Mouse (Mus musculus) hematopoietic stem cell, adult 5-6 weeks (primary cell): Measurements from ENCODE around the gene Lacc1. TPM values are rescaled to one million over a fixed set of nuclear protein-coding genes. Genes with fewer than 3 reads are reported as not detected.
"Not testable (repeated sequence)": the region's sequence is repeated elsewhere in the genome, so short reads cannot be mapped to it uniquely, and the experiment has no call there.

ENCODE experiments used
- ATAC-seq, 2 experiments: fragments of 125-278 bp in 1 of 2; replicated peaks in 1 of 2; 2 replicates each; pipeline ENCODE4 v1.8.0; 2016 to 2017; ENCODE audit warnings: inconsistent platforms in 2 of 2, mild to moderate bottlenecking in 2 of 2, moderate number of reproducible peaks in 2 of 2, low read depth in 1 of 2, moderate TSS enrichment in 1 of 2; ENCODE audit not compliant: low FRiP score in 2 of 2, poor library complexity in 2 of 2, severe bottlenecking in 2 of 2, insufficient read depth in 1 of 2, low TSS enrichment in 1 of 2
- total RNA-seq: library from RNA; stranded (forward); fragments of 172-1452, 232-1000 nt; gene quantifications from 2 replicates; pipeline ENCODE4 v1.2.3, GENCODE M21; 2017

Gene Lacc1
- 6.7 and 8.0 TPM in 2 replicates for total RNA-seq

DNA sequence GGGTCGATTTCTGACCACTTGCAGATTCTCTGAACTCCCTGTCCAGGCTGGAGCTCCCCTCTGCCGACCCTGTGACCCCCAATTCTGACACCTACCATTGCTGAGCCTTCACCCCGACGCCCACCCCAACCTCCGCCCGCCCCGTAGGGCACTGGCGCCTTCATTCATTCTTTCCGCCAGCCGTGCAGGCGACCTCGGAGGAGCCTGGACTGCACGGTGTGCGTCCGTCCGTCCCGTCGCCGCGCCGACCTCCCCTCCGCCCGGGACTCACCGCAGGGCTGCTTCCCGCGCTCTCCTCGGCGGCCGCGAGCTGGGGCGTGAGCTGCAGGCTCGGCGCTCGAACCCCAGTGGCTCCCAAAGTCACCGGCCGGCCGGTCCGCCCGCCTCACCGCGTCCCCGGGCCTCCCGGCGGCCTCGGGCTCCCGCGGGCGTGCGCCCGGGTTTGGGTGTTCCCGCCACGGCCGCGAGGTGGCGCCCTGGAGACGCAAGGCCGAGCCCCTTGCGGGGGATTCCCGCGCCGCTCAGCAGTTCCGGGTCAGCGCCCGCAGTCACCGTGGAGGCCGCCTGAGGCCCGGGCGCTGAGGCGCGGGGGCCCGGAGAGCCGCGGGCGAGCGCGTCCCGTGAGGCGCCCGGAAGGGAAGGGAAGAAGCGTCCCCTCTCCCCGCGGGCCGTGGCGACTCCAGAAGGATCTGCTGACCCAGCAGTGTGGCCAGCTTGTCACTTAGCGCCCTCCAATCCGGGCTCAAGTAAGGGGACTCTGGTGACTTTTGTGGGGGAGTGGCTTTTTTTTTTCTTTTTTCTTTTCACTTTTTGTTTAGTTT, at the start of gene Lacc1, which contains the start of gene Ccdc122:
Gene Lacc1, minus strand, starts transcription at position 679 of the 821 bp plus-strand sequence.
Gene Ccdc122, plus strand, starts transcription at position 547 of the 821 bp plus-strand sequence.
- peak; percentile 72 to 83 for ATAC-seq

DNA sequence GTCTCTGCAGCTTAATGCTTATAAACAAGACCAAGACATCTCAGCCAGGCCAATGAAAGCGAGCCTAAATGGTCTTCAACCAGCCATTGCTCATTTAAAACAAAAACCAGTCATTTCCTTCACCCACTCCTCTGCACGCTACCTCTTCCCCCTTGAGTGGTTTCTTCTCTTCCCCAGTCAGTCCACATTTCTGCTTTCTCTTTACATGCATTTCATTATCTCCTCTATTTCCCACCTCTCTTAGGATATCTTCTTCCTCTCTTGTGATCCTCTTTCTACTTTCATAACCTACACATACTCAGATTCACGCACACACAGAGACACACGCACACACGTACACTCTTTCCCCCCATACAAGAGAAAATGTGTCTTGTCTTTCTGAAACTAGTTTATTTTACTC, 44.5 kb upstream of the Lacc1 start:
- ATAC-seq: no peak

DNA sequence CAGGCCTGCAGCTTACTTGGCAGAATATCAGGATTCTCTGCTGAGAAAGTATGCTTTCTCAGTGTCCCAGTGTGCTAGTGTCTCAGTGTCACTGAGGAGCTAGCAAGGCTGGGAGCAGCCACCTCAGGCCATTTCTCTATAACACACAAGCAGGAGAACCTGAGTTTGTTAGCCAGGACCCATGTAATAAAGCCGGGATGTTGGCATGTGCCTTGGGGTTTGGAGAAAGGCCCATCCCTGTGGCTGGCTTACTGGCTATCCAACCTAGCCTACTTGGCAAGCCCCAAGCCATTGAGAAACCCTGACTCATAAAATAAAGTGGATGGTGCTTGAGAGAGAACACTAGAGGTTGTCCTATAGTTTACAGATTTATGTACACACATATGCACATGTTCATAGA, 32.7 kb upstream of the Lacc1 start:
- no peak for ATAC-seq

DNA sequence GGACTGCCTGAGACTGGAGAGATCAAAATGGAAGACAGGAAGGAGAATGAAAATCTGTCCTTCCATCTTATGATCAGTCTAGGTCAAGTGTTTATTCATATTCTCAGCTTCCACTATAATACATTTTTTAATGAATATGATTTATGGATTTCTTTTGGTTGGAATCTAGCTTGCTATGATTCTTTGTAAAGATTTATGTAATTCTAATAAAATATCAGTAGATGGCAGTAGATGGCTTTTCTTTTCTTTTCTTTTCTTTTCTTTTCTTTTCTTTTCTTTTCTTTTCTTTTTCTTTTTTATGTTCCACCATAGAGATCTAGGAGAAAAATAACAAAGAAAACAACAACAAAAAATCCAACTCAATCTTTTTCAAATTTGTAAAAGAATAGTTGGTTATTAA, 16.6 kb upstream of the Lacc1 start:
- no peak for ATAC-seq

DNA sequence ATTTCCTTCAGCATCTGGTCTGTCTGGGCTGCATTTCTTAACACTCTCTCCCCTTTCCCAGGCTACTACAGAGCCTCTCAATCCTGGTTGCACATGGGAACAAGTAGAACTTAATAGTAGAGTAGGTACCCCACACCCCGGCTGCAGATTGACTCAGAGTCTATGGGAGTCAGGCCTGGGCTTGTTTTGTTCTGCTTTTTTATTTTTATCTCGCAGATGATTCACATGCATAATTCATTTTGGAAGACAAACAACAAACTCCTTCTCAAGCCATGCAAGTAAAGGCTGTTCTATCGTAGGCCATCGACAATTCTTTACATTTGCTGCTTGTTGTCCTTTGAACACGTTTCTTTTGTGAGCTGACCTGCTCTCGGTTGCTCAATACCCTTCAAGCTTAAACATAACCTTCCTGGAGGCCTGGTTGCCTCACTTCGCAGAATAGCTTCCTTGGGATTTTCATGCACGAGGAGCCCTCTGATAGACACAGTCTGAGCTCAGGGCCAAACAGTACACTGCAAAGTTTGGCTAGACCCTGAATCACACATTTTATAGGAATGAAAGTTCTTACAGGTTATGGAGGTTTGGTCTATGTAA, 1.2 kb upstream of the Lacc1 start:
- no peak for ATAC-seq

DNA sequence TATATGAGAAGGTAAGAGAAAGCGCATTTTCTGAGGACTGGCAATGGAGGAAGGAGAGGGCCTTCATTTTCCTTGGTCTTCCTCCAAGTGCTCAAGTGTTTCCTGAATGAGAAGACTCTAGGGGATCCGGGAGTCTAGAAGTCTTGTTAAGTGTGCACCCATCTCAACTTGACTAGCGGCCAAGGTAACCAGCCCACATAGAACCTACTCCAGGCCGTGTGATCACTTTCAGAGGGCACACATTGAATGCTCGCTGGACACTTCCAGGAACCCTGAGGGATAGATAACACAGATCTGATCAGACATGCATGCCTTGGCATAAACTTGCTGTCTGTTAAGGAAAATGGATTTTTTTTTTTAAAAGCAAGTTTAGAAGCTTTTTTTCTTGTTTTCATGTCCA, 626 bp upstream of the Lacc1 start:
- no peak for ATAC-seq

DNA sequence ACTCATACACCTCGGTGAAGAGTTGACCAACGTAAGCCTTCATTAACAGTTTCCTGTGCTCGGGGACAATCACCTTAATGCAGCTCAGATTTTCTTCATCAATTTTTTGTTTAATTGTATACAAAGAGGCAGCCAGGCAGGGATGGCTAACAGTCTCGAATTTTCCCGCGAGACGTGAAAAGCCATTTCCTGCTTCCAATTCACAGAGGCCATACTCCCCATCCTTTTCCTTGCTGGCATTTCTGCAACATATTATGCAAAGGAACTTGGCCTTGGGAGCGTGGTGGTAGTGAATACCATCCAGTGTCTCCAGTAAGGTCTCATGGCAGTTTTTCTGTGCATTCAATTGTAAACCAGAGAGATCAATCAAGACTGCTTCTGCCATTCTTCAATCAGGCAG, 1.7 kb downstream of the Lacc1 start:
- ATAC-seq: no peak

DNA sequence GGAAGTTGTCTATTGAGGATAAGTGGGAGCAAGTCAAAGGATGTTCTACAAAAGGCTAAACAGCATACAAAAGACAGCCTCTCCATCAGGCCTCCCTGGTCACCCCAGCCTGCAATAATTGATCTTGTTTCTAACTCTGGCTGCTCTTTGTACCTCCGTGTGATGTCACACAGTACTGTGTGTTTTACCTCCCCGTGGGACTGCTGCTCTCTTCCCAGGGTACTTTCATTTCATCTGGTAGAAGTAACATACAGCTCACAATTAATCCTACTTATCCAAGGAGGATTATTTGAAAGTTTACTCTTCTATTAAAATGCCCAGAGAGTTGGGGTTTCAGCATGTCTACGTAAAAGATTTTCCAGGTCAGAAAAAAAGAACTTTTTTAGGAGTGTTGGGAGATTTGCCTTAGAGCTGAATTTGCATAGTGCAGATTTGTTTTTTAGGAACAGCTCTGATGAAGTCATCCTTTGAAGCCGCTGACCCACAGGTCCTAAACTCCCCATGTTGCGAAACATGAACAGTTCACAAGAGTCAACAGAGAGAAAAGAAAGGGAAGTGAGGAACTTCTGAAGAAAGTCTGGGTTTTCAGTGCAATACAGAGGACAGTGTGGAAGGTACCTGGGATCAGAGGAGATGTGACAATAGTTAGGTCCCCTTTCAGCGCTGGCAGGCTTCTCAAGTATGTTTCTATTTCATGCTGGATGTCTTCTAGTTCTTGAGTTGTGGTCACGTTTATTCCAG, 2.4 kb downstream of the Lacc1 start:
- no peak; a peak in 1 of 4 replicates for ATAC-seq

DNA sequence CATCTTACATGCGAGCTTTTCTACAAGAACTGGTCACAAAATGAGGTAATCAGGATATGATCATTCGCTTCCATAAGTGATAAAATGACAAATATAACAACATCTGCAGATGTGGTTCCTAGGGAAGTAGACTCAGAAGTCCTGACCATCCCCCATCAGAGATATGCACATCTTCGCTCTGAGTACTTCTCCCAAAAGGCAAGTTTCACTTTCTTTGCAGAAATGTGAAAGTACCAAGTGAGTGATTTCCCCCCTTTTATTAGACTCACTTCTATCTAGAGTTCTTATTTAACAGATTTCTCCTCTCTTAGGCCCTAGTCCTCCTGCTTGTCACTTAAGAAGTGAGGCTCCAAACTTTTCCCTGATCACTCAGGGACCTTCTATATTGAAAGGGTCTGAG, 3.3 kb downstream of the Lacc1 start:
- no peak for ATAC-seq

DNA sequence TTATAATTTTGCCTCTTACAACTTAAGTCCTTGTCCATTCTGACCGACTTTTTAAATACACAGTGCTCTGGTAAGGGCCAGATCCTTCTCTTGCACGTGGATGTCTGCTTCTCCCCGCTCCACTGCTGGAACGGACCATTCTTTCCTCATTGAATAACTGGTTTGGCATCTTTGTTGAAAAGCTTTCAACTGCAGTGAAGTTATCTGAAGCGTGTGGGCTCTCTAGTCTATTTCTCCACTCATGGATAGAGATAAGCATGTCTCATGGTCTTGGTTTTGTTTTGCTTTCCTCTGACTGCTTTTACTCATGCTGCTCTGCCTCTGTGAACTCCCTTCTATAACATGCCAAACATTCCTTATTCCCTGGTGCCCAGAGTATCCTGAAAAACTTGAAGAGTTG, 4.3 kb downstream of the Lacc1 start:
- no peak for ATAC-seq

DNA sequence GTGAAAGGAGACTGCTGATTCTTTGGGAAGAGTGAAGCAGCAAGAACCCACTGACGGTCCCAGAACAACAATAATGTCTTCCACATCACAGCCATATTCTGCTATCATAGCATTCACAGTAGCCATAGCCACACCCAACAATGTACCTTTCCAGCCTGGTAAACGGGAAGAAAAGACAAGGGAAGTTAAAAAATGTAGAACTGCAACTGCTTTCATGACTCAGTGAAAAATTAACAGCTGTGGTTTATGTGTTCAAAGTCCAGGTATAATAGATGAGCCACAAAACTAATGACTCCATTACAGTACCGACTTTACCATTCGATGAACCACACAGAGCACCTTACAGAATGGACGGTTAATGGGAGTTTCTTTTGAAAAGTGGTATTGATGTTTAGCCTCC, 5.9 kb downstream of the Lacc1 start:
- no peak for ATAC-seq

DNA sequence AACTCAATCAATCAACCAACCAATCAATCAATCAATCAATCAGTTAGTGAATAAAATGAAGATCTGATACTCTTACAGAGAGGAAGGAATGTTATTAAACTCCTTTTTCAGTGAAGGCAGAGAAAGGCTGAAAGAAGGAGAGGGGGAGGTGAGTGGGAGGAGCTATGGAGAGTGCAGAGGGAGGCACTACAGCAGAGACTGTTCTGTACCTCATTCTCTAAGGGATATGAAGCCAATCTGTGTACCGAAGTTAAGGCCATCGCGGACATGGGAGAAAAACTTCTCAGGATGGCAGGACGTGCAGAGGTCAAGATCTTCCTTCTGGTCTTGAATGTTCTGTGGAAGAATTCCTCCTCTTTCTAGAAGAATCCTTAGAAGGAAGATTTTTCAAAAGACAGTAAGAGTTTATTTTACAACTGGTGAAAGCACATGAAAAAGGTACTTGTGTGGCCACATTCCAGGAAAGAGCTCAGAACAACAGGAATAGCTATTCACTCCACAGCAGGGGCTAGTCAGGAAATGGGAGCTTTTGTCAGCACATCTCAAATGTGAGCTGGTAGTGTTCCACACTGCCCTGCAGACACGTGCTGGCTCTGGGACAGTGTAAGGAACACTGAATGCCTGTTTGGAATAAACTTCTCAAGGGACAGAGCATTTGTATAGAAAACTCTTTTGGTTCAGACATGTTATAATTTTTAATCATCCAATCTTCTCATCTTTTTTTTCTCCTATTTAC, 7.2 kb downstream of the Lacc1 start:
- ATAC-seq: no peak

DNA sequence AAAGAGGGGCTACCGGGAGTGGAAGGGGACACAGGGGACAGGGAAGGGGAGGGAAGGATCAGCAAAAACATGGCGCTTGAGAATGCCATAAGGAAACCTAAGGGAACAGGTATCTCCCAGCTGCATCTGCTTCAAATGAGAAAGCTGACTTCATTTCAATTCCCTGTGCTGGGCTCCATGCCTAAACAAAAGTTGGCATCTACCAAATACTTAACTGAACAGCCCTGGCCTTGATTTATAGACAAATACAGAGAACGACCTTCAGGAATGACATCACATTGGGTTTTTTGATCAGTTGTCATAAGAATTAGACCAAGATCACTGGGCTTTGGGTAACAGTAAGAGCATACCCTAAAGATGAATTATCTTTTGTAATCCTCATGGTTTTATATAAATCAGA, 12.2 kb downstream of the Lacc1 start:
- no peak for ATAC-seq

DNA sequence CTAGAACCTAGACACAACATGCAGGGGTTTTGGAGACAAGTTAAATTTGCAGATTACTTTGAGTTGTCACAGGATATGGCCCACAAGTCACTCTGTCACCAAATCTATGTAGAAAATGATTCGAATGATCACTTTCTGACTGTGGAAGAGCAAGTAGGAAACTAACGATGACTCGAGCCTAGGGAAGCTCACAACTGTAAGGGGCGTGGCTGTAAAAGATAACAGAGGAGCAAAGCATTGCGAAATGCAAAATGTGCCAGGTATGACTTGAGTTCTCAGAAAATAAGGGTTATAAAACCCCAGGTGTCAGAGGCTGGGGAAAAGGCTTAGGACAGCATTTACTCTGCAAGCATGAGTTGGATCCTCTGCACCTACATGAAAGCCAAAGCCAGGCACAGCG, 19.5 kb downstream of the Lacc1 start:
- ATAC-seq: no peak

DNA sequence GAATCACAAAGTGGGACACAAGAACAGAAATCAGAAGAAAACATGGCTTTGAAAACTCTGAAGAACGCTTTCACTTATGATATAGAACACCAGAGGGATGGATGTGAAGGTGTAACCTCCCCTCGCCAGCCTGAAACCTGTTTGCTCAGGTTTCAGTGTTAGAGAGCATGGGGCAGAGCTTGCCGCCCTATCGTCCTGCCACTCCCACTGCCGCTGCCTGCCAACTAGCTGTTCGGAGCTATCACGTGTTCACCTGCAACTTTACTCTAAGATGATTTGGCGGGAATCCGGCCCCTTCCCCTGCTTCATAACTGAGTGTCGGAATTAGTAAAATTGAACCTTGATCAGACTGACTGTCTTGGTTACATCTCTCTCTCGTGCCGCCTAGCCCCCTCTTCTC, 19.9 kb downstream of the Lacc1 start:
- ATAC-seq: not testable (repeated sequence)

DNA sequence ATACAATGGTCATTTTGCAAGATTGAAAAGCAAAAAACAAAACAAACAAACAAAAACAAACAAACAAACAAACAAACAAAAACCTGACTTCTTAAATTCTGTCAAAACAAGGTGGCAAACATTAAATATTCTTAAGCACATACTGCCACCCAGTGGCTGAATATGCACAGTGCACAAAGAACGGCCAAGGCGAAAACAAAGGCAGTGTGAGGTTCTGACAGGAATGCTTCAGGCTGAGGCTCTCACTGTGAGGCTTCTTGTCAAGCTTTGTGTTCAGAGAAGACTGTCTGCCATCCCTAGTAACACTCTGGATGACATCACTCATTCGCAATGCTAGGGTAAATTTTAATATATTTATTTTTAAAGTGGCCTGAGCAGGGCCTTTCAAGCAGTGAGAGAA, 24.9 kb downstream of the Lacc1 start:
- ATAC-seq: no peak

DNA sequence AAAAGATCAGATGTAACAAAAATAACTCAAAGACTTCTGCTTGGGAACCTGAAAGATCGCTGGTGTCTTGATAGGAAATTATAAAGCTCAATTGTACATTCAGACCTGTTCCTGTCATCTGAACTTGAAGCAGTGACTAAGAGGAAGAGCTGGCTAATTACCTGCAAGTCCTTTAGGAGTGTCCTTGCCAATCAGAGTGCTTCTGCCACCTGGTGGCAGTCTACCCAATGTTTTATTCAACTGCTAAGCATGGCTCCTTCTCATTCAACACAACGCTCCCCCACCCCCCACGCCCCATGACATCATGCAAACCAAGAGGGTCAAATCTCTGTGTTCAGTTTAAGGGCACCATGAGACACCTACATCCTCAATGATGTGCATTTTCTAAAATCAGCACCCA, 28.5 kb downstream of the Lacc1 start:
- peak; percentile 62 to 69 for ATAC-seq

DNA sequence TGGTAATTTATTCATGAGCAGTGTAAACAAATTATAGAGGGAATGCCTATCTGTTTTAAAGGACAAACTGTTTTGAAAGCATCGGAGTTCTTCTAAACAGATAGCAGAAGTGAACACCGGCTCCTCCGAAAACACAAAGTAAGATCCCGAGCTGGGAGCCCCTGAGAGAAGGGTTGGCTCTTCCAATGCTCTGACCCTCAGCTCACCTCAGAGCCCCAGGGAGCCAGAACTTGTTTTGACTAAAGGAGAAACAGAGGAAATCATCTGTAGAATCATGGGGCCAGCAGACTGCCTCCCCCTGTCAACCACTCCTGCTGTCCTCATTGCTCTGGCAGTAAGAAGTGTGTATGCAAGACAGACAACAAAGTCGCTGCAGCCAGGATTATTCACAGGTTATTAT, 31.1 kb downstream of the Lacc1 start:
- ATAC-seq: no peak
